Mouse (Mus musculus): ENCODE results near the gene Zfp638.

DNA sequence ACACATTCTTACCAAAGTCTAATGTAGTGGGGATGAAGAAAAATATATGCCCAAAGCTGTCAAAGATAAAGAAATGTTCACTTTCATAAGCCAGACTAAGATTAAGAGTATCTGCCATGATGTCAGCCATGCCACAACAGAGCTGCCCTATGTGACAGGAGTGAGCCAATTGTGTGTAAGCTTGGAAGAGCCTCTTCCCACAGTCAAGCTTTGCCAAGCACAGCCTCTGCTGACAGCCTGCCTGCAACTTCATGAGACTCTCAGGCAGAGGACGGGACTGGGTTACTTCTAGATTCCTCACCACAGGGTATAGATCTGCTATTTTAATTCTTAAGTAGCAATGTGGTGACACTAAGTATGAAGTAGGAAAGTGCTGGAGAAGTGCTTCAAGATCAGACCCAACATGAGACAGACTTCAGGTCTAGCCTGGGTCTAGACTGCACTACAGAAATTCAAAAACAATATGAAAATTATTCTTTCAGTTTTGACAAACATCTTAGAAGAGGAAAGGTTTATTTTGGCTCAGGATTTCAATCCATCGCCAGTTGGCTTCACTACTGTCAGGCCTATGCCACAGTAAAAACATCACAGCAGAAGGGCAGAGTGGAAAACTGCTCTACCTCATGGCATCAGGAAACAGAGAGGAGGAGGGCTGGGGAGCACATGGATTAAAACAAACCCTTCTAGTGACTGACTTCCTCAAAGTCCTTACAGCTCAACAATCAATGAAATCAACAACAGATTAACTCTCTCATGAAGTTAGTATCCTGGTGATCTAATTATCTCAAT lies 46.0 kb upstream of the Zfp638 start:
- TF ChIP-seq CTCF (IDR thresholded peaks at IDR 0.05; ENCODE audit: low read depth), result no peak
- TF ChIP-seq EP300 (IDR thresholded peaks at IDR 0.05; ENCODE audit: low read depth), result no peak

Data from liver, embryonic 14.5 days (tissue).